Mouse (Mus musculus): ENCODE measurements around the gene Vps51. TPM values are rescaled to one million over a fixed set of nuclear protein-coding genes. Genes with fewer than 3 reads are reported as not detected.

Vps51 gene
- polyA plus RNA-seq, 1 experiment: not detected

DNA sequence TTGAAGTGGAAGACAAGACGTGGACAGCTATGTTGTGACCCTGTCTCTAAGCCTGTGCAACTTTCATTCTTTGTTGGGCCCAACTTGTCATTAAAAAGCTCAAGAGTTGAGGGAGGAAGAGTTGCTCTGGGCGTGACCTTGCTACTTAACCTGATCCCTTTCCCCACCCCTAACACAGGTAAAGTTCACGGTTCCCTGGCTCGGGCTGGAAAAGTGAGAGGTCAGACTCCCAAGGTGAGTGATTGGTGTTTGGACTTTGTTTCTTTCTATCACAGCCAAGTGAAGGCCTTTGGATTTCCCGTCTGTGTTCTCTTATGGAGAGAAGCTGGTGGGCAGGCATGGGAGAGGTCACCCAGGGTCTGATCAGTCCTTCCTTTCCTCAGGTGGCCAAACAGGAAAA lies 18.1 kb downstream of the Vps51 start:
- no peak overlapping the region for H3K27ac ChIP-seq (ENCODE audit: insufficient read depth, low read depth, low read length)
- peaks cover 15% of the 10 kb centered on the region for H3K4me1 ChIP-seq (ENCODE audit: control insufficient read depth, insufficient read depth, low read length)
- WGBS: 82% methylated on average over 5 of the region's 5 CpGs
- no peak for TF ChIP-seq POLR2A (IDR thresholded peaks at IDR 0.05; ENCODE audit: insufficient read depth, low read depth, low read length)
- no peak overlapping the region for H3K4me3 ChIP-seq (ENCODE audit: insufficient read depth, low read depth, low read length)

DNA sequence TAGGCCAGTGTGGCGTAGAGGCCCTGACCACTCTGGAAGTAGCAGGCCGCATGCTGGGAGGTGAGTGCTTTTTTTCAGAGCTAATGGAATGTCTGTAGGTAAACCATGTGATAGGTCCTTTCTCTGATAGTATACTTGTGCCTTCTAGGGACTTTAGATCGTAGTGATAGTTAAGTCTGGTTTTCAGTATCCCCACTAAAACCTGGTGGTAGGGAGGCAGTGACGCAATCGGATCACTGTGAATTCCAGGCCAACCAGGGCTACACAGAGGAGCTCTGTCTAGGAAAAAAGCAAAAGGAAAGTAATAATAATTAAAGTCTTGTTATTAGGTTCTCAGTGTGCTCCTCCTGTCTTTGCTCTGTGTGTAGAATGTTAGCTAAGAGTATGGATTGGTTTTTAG lies 18.5 kb downstream of the Vps51 start:
- TF ChIP-seq CTCF (IDR thresholded peaks at IDR 0.05; ENCODE audit: insufficient read depth, low read depth, low read length) (no peak), POLR2A (IDR thresholded peaks at IDR 0.05; ENCODE audit: insufficient read depth, low read depth, low read length) (no peak)
- Histone ChIP-seq H3K4me3 (ENCODE audit: insufficient read depth, low read depth, low read length) (peak overlapping the region; percentile 90), H3K27ac (ENCODE audit: insufficient read depth, low read depth, low read length) (no peak overlapping the region)

DNA sequence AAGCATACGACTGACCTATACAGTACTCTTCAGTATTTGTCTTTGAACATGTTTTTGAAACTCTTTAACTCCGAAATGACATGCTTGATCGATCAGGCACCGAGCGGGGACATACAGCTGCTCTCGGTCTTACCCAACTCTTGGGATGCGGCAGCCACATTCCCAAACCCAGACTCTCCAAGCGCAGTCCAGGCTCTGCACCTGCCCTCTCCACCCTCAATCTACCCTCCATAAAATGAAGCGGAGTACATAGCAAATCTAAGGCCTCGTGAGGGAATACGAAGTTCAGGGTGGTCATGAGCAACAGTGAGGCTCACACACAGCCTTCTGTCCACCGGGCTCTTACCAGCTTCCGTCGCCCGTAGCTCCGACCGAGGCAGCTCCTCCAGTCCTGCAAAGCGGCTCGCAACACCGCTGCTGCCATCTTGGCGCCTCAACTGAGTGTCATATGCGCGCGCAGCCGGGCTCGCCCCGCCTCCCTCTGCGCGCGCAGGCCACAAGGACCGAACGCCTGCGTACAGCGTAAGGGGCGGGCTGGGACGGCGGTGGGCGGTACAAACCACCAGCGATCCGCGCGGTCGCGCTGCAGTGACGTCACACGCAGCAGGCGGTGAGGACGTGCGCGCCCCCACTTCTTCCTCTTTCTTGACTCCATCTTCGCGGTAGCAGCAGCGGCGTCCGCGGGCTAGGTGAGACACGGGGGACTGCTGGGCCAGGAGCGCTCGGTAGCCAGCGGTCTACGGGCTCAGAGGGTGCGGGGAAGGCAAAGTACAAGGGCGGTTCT lies 19.5 kb downstream of the Vps51 start, which contains the start of the genes Mrpl49 and Fau:
TSS of gene Mrpl49 (minus strand) at position 473 of the 784 bp plus-strand sequence.
TSS of gene Fau (plus strand) at position 532 of the 784 bp plus-strand sequence.
- no peak for TF ChIP-seq CTCF (IDR thresholded peaks at IDR 0.05; ENCODE audit: insufficient read depth, low read depth, low read length)
- peak; percentile 93 for TF ChIP-seq POLR2A (IDR thresholded peaks at IDR 0.05; ENCODE audit: insufficient read depth, low read depth, low read length)
- H3K4me3 ChIP-seq (ENCODE audit: insufficient read depth, low read depth, low read length): peak within 1 kb of the TSS; percentile 90
- H3K27ac ChIP-seq (ENCODE audit: insufficient read depth, low read depth, low read length): peak within 1 kb of the TSS; percentile 67; the same call in 1 of the 2 replicates
- under 1% methylated on average over 63 of the region's 63 CpGs for WGBS
- peaks cover 9% of the 10 kb centered on the region for H3K4me1 ChIP-seq (ENCODE audit: control insufficient read depth, insufficient read depth, low read length)

More for the DNA sequence above, 18.5 kb downstream of the Vps51 start:
- peaks cover 15% of the 10 kb centered on the region for H3K4me1 ChIP-seq (ENCODE audit: control insufficient read depth, insufficient read depth, low read length)
- 28% methylated on average over 5 of the region's 5 CpGs for WGBS

DNA sequence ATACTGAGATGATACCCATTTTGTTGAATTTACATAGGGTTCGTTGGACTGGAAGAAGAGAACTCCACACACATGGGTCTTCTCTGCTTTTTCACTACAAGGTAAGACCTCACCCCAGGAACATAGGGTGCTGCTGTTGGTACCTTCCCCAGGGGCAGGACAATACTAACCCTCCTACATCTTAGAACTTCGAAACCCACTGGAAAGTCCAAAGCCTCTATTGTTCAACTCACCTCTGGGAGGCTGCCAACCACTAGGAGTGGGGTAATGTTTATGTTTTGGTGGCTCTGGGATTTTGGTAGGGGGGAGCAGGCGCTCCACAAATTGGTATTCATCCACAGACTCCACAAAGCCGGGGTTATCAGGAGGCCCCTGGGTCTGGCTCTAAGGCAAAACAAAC lies 20.3 kb downstream of the Vps51 start:
- H3K4me1 ChIP-seq (ENCODE audit: control insufficient read depth, insufficient read depth, low read length): peaks cover 3% of the 10 kb centered on the region; the same call in 1 of the 2 replicates
- 23% methylated on average over 4 of the region's 4 CpGs for WGBS
- no peak overlapping the region for H3K27ac ChIP-seq (ENCODE audit: insufficient read depth, low read depth, low read length)
- no peak for TF ChIP-seq CTCF (IDR thresholded peaks at IDR 0.05; ENCODE audit: insufficient read depth, low read depth, low read length)
- no peak for TF ChIP-seq POLR2A (IDR thresholded peaks at IDR 0.05; ENCODE audit: insufficient read depth, low read depth, low read length)
- H3K4me3 ChIP-seq (ENCODE audit: insufficient read depth, low read depth, low read length): no peak overlapping the region

DNA sequence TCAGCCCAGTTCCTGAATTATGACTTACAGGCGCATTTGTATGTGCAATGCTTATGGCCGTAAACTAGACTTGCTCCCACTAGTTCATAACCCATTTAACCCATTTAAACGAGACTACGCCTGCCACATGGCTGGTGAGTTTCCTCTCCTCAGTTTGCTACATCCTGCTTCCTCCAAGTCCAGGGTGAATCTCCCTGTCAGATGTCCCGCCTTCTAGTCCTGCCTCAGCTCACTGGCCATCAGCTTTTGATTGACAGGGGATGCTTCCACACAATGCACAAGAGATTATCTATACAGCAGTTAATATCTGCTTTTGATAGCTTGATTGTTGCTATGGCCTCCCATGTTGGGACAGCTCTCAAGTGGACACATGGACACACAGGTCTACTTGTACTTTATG lies 22.7 kb downstream of the Vps51 start:
- H3K4me3 ChIP-seq (ENCODE audit: insufficient read depth, low read depth, low read length): no peak overlapping the region
- WGBS: 84% methylated on average over 5 of the region's 5 CpGs
- peaks cover 3% of the 10 kb centered on the region; the same call in 1 of the 2 replicates for H3K4me1 ChIP-seq (ENCODE audit: control insufficient read depth, insufficient read depth, low read length)
- no peak overlapping the region for H3K27ac ChIP-seq (ENCODE audit: insufficient read depth, low read depth, low read length)
- TF ChIP-seq CTCF (IDR thresholded peaks at IDR 0.05; ENCODE audit: insufficient read depth, low read depth, low read length) (no peak), POLR2A (IDR thresholded peaks at IDR 0.05; ENCODE audit: insufficient read depth, low read depth, low read length) (no peak)

DNA sequence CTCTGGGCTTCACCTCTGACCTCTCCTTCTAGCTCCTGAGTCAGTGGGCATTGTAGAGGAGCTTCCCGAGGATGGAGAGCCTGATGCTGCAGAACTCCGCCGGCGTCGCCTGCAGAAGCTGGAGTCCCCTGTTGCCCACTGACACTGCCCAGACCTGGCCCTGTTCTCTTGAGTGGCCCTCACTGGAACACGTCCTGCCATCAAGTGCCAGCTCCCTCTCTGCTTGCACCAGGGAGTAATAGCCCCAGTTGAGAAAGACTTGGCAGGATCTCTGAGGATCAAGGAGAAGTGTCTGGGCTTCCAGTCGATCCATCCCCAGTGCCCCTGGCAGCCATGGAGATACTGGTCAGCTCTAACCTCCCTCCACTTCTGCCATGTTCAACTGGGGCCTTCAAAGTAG lies 24.5 kb downstream of the Vps51 start:
- H3K4me3 ChIP-seq (ENCODE audit: insufficient read depth, low read depth, low read length): no peak overlapping the region
- no peak overlapping the region for H3K27ac ChIP-seq (ENCODE audit: insufficient read depth, low read depth, low read length)
- H3K4me1 ChIP-seq (ENCODE audit: control insufficient read depth, insufficient read depth, low read length): peaks cover 10% of the 10 kb centered on the region
- 85% methylated on average over 7 of the region's 7 CpGs for WGBS
- TF ChIP-seq CTCF (IDR thresholded peaks at IDR 0.05; ENCODE audit: insufficient read depth, low read depth, low read length): no peak
- TF ChIP-seq POLR2A (IDR thresholded peaks at IDR 0.05; ENCODE audit: insufficient read depth, low read depth, low read length): no peak

DNA sequence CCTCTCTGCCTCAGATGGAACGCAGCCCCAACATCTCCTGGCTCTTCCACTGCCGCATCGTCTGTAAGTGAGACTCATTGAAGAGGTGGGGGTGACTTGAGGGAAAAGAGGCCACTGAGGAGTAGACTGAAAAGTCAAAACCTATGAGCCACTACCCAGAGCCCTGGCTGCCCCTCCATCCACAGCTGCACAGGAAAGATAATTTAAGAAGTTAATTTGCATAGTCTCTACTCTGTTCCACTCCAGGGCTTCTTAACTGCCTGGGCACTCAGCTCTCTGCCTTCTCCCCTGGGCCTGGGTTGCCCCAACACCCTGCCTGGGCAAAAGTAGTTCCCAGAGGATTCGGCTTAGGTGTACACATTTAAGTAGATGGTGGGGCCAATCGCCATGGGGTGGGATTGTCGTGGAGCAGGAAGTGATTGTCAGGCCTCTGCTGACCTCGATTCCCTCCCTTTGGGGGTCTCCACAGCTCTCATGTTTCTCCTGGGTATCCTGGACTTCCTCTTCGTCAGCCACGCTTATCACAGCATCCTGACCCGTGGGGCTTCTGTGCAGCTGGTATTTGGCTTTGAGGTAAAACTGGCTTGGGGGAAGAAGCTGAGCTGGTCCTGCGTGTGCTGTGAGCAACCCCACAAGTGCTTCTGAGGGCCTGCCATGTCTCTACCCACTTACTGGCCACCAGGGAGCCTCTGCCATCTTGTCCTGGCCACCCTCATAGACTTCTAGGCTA lies 28.2 kb downstream of the Vps51 start:
- H3K4me3 ChIP-seq (ENCODE audit: insufficient read depth, low read depth, low read length): no peak overlapping the region
- H3K4me1 ChIP-seq (ENCODE audit: control insufficient read depth, insufficient read depth, low read length): peaks cover 10% of the 10 kb centered on the region
- TF ChIP-seq CTCF (IDR thresholded peaks at IDR 0.05; ENCODE audit: insufficient read depth, low read depth, low read length) (no peak), POLR2A (IDR thresholded peaks at IDR 0.05; ENCODE audit: insufficient read depth, low read depth, low read length) (no peak)
- WGBS: 87% methylated on average over 11 of the region's 11 CpGs
- H3K27ac ChIP-seq (ENCODE audit: insufficient read depth, low read depth, low read length): no peak overlapping the region

DNA sequence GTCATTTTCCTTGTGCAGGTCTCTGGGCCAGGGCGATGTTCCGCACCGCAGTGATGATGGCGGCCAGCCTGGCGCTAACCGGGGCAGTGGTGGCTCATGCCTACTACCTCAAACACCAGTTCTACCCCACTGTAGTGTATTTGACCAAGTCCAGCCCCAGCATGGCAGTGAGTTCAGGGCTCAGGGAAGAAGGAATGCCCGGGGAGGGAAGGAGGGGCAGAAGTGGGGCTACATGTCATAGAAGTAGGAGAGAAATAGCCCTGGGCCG lies 29.2 kb downstream of the Vps51 start:
- Histone ChIP-seq H3K4me1 (ENCODE audit: control insufficient read depth, insufficient read depth, low read length) (peaks cover 10% of the 10 kb centered on the region), H3K4me3 (ENCODE audit: insufficient read depth, low read depth, low read length) (peak overlapping the region; percentile 88), H3K27ac (ENCODE audit: insufficient read depth, low read depth, low read length) (no peak overlapping the region)
- WGBS: 86% methylated on average over 8 of the region's 8 CpGs
- TF ChIP-seq CTCF (IDR thresholded peaks at IDR 0.05; ENCODE audit: insufficient read depth, low read depth, low read length) (no peak), POLR2A (IDR thresholded peaks at IDR 0.05; ENCODE audit: insufficient read depth, low read depth, low read length) (no peak)
